Mouse (Mus musculus) lung, embryonic 16.5 days (tissue): ENCODE results near the gene Uri1. TPM values are rescaled to one million over a fixed set of nuclear protein-coding genes. Genes with fewer than 3 reads are reported as not detected.

Experiments used
- ATAC-seq: fragments of 200-750 bp; cut with Nextera tagmentation; 2 replicates; pipeline ENCODE4 v1.8.0; 2017; ENCODE audit warnings: low read depth, mild to moderate bottlenecking, moderate library complexity
- H3K27ac ChIP-seq: fragments of 300-500 bp; sonication (generic); 2 replicates; pipeline ENCODE4 v1.5.1; 2014; ENCODE audit warnings: mild to moderate bottlenecking, control low read depth, low read length
- H3K27me3 ChIP-seq: fragments of 300-500 bp; sonication (generic); 2 replicates; pipeline ENCODE4 v1.6.1; 2014; ENCODE audit warnings: low read depth, low read length, mixed read lengths; ENCODE audit not compliant: control insufficient read depth, insufficient read depth
- H3K36me3 ChIP-seq: fragments of 300-500 bp; sonication (generic); 2 replicates; pipeline ENCODE4 v1.6.1; 2014; ENCODE audit warnings: low read length; ENCODE audit not compliant: control insufficient read depth, insufficient read depth
- H3K4me1 ChIP-seq: fragments of 300-500 bp; sonication (generic); replicated peaks from 2 replicates; pipeline ENCODE4 v1.6.1; 2014; ENCODE audit warnings: low read length, mixed read lengths; ENCODE audit not compliant: control insufficient read depth, insufficient read depth
- H3K4me2 ChIP-seq: fragments of 300-500 bp; sonication (generic); 2 replicates; pipeline ENCODE4 v1.6.1; 2014; ENCODE audit warnings: low read depth, low read length, control low read depth
- H3K4me3 ChIP-seq: fragments of 300-500 bp; sonication (generic); 2 replicates; pipeline ENCODE4 v1.5.1; 2014; ENCODE audit warnings: mild to moderate bottlenecking, low read length, control low read depth
- H3K9ac ChIP-seq: fragments of 300-500 bp; sonication (generic); 2 replicates; pipeline ENCODE4 v1.6.1; 2014; ENCODE audit warnings: low read length, control low read depth
- H3K9me3 ChIP-seq: fragments of 300-500 bp; sonication (generic); 2 replicates; pipeline ENCODE4 v1.6.1; 2016; ENCODE audit warnings: low read length; ENCODE audit not compliant: control insufficient read depth
- WGBS: fragments of 180-500 bp; shearing (Covaris S2); extraction: QIAGEN DNeasy Blood & Tissue Kit; methylation state at CpG from one replicate; pipeline ENCODE4 v1.1.7; 2014; 5-methylcytosine and 5-hydroxymethylcytosine counted together
- polyA plus RNA-seq: library from polyadenylated mRNA; unstranded; fragments of >200 nt; fragmentation: Nextera tagmentation; extraction: Ambion mirVana; gene quantifications from 2 replicates; pipeline ENCODE4 v1.2.1, GENCODE M21; 2015

Uri1 gene
- polyA plus RNA-seq = 41.1 and 46.1 TPM in 2 replicates

- no peak within 1 kb of the TSS for H3K4me2 ChIP-seq
- 77% methylated on average over 8 of the region's 8 CpGs for WGBS
- no peaks in the 10 kb centered on the region for H3K27me3 ChIP-seq
- H3K4me3 ChIP-seq = no peak within 1 kb of the TSS
- H3K36me3 ChIP-seq = no peaks in the 10 kb centered on the region
- H3K4me1 ChIP-seq = no peaks in the 10 kb centered on the region
- ATAC-seq = no peak
- no peaks in the 10 kb centered on the region for H3K9me3 ChIP-seq
- H3K27ac ChIP-seq = no peak within 1 kb of the TSS
- no peak within 1 kb of the TSS for H3K9ac ChIP-seq
Measured at GRCm38 (mm10) chr7:38023451-38023850, at the start of gene Uri1. Gene Uri1, minus strand, starts transcription at chr7:38023551.

DNA sequence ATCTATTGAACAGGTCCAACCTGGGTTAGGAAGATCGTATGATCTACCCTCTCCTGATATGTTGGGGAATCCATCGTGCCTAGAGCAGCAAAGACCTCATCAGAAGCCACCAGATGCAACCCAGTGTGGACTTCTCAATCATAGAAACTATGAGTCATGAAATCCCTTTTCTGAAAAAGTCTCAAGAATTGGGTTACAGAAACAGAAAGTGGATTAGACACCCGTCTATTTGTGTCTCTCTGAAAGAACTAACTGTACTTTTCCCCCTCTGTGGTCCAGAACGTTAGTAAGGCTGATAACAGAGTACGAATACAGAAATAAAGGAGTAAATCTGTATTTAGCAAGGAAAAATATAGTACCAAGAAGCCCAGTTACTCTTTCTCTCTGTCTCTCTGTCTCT lies 47.7 kb upstream of the Uri1 start:
- no peak overlapping the region for H3K4me2 ChIP-seq
- no peaks in the 10 kb centered on the region for H3K36me3 ChIP-seq
- no peak overlapping the region for H3K27ac ChIP-seq
- ATAC-seq = no peak
- no peaks in the 10 kb centered on the region for H3K4me1 ChIP-seq
- 67% methylated on average over 5 of the region's 5 CpGs for WGBS
- H3K27me3 ChIP-seq = peaks cover 4% of the 10 kb centered on the region
- no peak overlapping the region for H3K9ac ChIP-seq
- H3K9me3 ChIP-seq = no peaks in the 10 kb centered on the region
- no peak overlapping the region for H3K4me3 ChIP-seq

DNA sequence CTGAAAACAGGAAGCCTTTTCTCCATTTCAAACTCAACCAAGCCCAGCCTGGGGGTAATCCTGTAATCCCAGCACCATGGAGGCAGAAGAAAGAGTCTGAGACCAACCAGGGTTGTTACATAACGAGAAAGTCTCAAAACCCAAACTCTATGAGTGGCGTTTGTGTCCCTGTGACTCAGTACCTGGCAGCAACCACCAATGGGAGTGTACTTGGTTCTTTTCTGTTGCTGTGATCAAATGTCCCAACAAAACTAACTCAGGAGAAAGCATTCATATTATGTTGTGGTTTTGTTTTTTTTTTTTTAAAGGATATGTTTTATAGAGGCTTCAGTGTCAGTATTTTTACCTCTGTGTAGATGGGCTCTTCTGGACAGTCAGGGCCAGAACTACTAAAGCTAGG lies 47.3 kb upstream of the Uri1 start:
- H3K4me1 ChIP-seq = no peaks in the 10 kb centered on the region
- no peak overlapping the region for H3K27ac ChIP-seq
- H3K9me3 ChIP-seq = no peaks in the 10 kb centered on the region
- no peak overlapping the region for H3K4me2 ChIP-seq
- WGBS = 36% methylated on average over 2 of the region's 2 CpGs
- ATAC-seq = no peak
- no peaks in the 10 kb centered on the region for H3K36me3 ChIP-seq
- no peak overlapping the region for H3K4me3 ChIP-seq
- H3K27me3 ChIP-seq = peaks cover 4% of the 10 kb centered on the region
- H3K9ac ChIP-seq = no peak overlapping the region

- no peak overlapping the region for H3K4me2 ChIP-seq
- H3K9me3 ChIP-seq = no peaks in the 10 kb centered on the region
- no peaks in the 10 kb centered on the region for H3K36me3 ChIP-seq
- H3K4me1 ChIP-seq = peaks cover 4% of the 10 kb centered on the region; the same call in 1 of the 2 replicates
- no peak overlapping the region for H3K4me3 ChIP-seq
- H3K27ac ChIP-seq = no peak overlapping the region
- ATAC-seq = no peak
- no peaks in the 10 kb centered on the region for H3K27me3 ChIP-seq
- 28% methylated on average over 4 of the region's 4 CpGs for WGBS
- H3K9ac ChIP-seq = no peak overlapping the region
Measured at GRCm38 (mm10) chr7:38064431-38064830, 41.1 kb upstream of the Uri1 start.

DNA sequence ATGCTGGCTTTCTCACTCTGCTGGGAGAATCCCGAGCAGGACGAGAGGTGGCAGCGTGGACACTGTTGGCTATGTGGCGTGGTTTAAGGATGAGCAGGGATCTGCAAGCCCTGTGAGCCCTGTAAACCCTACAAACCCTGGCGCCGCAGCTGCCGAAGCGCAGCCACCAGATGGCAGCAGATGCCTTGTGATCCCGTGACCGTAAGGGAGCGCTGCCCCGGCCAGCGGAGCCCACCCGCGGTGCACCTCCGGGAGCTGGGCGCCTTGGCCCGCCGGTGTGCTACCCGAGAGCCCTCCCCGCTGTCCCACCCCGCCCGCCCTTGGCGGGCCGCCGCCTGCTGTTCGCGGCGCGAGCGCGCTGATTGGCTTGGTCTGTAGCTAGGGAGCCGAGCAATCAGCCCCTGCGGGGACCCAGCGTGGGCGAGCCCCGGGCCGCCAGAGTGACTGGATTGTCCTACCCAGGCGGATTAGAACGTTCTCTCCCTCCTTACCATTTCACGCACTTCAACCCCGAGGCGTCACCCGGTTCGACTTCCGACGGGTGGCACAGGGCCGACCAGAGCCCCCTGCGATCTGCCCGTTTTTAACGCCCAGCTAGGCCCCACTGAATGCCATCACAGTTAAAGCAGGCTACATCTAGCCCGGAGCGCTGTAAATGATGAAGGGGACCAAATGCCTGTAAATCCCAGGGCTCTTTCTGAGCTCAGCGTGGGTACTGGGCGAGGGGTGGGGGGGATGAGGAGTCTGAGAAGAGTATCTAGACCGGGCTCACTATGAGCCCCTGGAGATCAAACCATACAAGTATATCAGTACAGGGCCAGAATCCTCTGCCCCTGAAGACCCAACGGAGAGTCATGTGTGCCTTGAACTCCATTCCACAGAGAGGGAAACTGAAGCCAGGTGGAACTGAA lies 38.0 kb upstream of the Uri1 start:
- Histone ChIP-seq H3K4me2 (peak overlapping the region; percentile 85), H3K27ac (peak overlapping the region; percentile 63), H3K36me3 (no peaks in the 10 kb centered on the region), H3K4me1 (peaks cover 4% of the 10 kb centered on the region; the same call in 1 of the 2 replicates), H3K27me3 (no peaks in the 10 kb centered on the region), H3K9ac (peak overlapping the region; percentile 80), H3K9me3 (no peaks in the 10 kb centered on the region), H3K4me3 (peak overlapping the region; percentile 57)
- ATAC-seq = peak; percentile 96
- 1% methylated on average over 53 of the region's 57 CpGs for whole genome bisulfite sequencing

DNA sequence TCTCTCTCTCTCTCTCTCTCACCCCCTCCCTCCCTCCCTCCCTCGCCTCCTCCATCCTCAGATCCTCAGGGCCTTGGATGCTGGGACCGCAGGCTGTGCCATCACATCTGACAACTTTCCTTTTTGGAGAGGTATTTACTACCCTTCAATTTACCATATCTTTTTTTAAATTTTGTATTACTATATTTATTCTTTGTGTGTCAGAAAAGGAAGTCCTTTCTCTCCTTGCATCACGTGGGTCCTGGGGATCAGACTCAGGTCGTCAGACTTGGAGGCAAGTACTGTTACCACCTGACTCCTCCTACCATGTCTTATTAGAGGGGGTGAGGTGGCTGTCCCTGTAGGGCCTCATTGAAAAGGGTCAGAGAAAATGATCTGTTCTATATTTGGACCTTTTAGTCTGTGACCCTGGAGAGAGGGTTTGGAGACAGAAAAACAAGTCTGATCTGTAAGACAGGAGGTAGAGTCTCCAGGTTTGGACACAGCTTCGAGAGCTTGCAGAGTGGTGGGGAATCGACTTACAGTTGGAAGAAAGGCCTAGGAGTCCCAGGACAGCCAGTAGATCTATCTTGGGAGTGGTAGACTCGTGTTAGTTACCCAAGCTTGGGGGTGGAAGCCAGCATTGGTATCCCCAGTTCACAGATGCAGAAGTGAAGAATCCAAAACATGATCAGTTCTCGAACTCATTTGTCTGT lies 36.4 kb upstream of the Uri1 start:
- no peak overlapping the region for H3K4me3 ChIP-seq
- WGBS = 63% methylated on average over 8 of the region's 8 CpGs
- no peak overlapping the region for H3K4me2 ChIP-seq
- no peak overlapping the region for H3K9ac ChIP-seq
- H3K27ac ChIP-seq = no peak overlapping the region
- no peaks in the 10 kb centered on the region for H3K9me3 ChIP-seq
- no peaks in the 10 kb centered on the region for H3K36me3 ChIP-seq
- H3K27me3 ChIP-seq = no peaks in the 10 kb centered on the region
- peaks cover 4% of the 10 kb centered on the region; the same call in 1 of the 2 replicates for H3K4me1 ChIP-seq
- no peak for ATAC-seq

DNA sequence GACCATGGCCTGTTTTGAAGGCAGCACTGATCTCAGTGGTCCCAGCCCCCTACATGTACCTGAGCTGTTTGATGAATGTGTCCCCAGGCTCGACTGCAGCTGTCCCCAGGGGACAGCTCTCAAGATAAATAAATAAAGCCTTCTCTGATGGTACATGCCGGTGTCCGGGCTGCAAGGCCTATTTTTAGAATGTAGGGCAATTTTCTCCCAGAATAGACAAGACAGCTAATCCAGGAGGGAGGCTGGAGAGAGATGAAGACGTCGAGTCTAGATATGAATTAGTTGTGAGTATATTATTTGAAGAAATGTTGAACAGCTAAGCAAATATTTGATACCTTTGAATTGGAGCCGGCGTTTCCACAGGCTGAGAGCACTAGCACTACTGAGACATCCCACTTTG lies 35.7 kb upstream of the Uri1 start:
- H3K9me3 ChIP-seq = no peaks in the 10 kb centered on the region
- H3K4me1 ChIP-seq = peaks cover 4% of the 10 kb centered on the region; the same call in 1 of the 2 replicates
- 14% methylated on average over 7 of the region's 7 CpGs for WGBS
- no peak overlapping the region for H3K9ac ChIP-seq
- H3K4me2 ChIP-seq = no peak overlapping the region
- ATAC-seq = no peak
- H3K27ac ChIP-seq = no peak overlapping the region
- H3K27me3 ChIP-seq = no peaks in the 10 kb centered on the region
- no peaks in the 10 kb centered on the region for H3K36me3 ChIP-seq
- no peak overlapping the region for H3K4me3 ChIP-seq

DNA sequence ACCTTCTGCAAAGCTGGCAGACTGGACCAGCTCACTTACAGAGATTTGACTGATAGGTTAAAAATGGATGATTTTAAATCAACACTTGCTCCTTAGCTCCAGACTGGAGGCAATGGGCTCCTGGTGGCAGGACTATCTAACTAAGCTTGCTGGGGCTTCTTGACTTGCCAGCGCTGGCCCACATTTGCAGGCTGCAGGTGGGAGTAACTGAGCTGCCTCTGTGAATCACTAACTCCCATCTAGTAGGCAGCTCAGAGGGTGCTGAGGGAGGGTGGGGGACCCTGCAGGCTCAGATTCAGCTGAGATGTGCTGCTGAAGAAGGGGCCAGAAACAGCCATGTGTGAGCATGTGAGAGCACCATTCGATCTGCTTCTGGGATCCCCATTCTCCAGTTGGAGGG lies 32.6 kb upstream of the Uri1 start:
- H3K9ac ChIP-seq = no peak overlapping the region
- H3K9me3 ChIP-seq = no peaks in the 10 kb centered on the region
- no peaks in the 10 kb centered on the region; the same call in 1 of the 2 replicates for H3K4me1 ChIP-seq
- ATAC-seq = no peak
- H3K27ac ChIP-seq = no peak overlapping the region
- H3K36me3 ChIP-seq = no peaks in the 10 kb centered on the region
- 76% methylated on average over 2 of the region's 2 CpGs for WGBS
- H3K4me3 ChIP-seq = no peak overlapping the region
- no peak overlapping the region for H3K4me2 ChIP-seq
- no peaks in the 10 kb centered on the region for H3K27me3 ChIP-seq

- H3K27ac ChIP-seq = no peak overlapping the region
- ATAC-seq = no peak
- H3K9ac ChIP-seq = no peak overlapping the region
- 73% methylated on average over 9 of the region's 9 CpGs for WGBS
- no peak overlapping the region for H3K4me2 ChIP-seq
- H3K9me3 ChIP-seq = no peaks in the 10 kb centered on the region
- H3K4me1 ChIP-seq = no peaks in the 10 kb centered on the region; the same call in 1 of the 2 replicates
- no peaks in the 10 kb centered on the region for H3K36me3 ChIP-seq
- H3K27me3 ChIP-seq = no peaks in the 10 kb centered on the region
- H3K4me3 ChIP-seq = no peak overlapping the region
Measured at GRCm38 (mm10) chr7:38054246-38054645, 30.9 kb upstream of the Uri1 start.
